Mouse (Mus musculus) Patski (cell line): ENCODE results near the gene Ccn1. TPM values are rescaled to one million over a fixed set of nuclear protein-coding genes. Genes with fewer than 3 reads are reported as not detected.

Experiments
- ATAC-seq: fragments of 100-300 bp; one replicate; pipeline ENCODE4 v1.8.0; 2021
- CTCF ChIA-PET: fragments of 350-600 bp; sonication (Branson Sonifier 250); formaldehyde crosslinking; loops from one replicate; lab custom pipeline; 2022; ENCODE audit warnings: inconsistent platforms; lab: Charles Lee
- POLR2A ChIA-PET: fragments of 350-600 bp; sonication (Branson Sonifier 250); formaldehyde crosslinking; loops from one replicate; lab custom pipeline; 2022; ENCODE audit warnings: antibody characterized with exemption, inconsistent platforms; lab: Charles Lee
- DNase-seq: peaks from one replicate; pipeline ENCODE4 v3.0.0-alpha.2; 2011; ENCODE audit warnings: low read depth, low spot score
- H3K27me3 ChIP-seq: fragments of 371-371 bp; one replicate; pipeline ENCODE4 v1.5.1; 2021
- CTCF ChIP-seq: fragments of 100-300 bp; IDR thresholded peaks from one replicate; pipeline ENCODE4 v1.5.1; 2021
- in situ Hi-C: fragments of 300-500 bp; cut with MboI; formaldehyde crosslinking; loops from 3 replicates; pipeline ENCODE4 v1.11.1; 2018; ENCODE audit warnings: low pct_unique_long_range_greater_than_20kb, mixed read lengths
- polyA plus RNA-seq: library from polyadenylated mRNA; unstranded; gene quantifications from one replicate; pipeline ENCODE4 v1.2.3, GENCODE M21; 2021

Gene Ccn1
- polyA plus RNA-seq, 1 experiment from 2014 or later = 1,216 TPM

DNA sequence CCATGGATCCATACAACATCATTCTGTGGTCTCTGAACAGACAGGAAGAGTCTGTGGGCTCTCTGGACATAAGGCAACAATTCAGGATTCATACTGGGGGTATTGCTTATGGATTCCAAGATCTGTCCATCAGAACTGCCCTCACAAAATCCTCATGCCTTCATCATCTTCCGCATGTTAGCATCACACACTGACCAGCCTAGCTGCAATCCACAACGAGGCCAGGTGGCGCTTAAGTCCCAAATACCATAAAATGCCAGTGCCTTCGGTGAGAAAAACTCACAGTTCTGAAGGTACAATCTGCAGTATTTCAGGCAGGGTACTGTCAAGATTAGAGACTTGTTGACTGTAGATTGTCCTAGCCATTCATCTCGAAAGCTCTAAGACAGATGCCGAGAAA is 4.3 kb downstream of the Ccn1 start:
- ChIA-PET POLR2A (interaction anchor here (1.2 to 4.8 kb wide), 4 partner anchors 10 to 242 kb away, joined by 3 to 29 read pairs (median 8); no protein-coding TSS in a partner anchor), CTCF (interaction anchor here (1.0 to 2.0 kb wide), 7 partner anchors 22 to 84 kb away, joined by 3 to 8 read pairs (median 3); no protein-coding TSS in a partner anchor)
- DNase-seq = no peak
- no peak for TF ChIP-seq CTCF
- ATAC-seq = peak; percentile 9
- in situ Hi-C loops = loop anchor here (5.0 kb wide), 1 partner anchor 53 kb away; no protein-coding TSS in a partner anchor
- no peaks in the 10 kb centered on the region for H3K27me3 ChIP-seq

DNA sequence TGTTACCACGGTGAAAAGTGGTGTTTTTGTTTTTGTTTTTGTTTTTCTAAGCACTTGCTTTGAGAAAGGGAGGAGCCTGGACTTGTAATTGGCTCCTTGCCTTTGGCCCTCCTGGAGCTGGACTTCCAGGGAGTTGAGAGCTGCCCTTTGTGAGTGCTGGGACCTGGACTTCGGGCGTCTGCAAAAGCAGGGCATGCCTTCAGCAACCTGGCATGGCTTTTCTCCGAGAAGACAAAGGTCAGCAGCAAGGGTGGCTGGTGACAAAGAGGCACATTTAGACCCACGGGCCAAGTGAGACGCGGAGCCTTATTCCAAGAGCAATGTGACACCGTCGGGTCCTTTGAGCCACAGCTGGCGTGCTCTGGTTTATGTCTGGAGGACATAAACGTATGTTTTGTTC is 6.9 kb downstream of the Ccn1 start:
- H3K27me3 ChIP-seq = no peaks in the 10 kb centered on the region
- in situ Hi-C loops = no loop called here
- TF ChIP-seq CTCF = no peak
- ChIA-PET CTCF (interaction anchor here (1.1 to 3.4 kb wide), 5 partner anchors 9 to 267 kb away, joined by 3 to 14 read pairs (median 3); no protein-coding TSS in a partner anchor), POLR2A (interaction anchor here (1.0 to 4.8 kb wide), 2 partner anchors 8 kb away, joined by 3 to 29 read pairs; no protein-coding TSS in a partner anchor)
- ATAC-seq (no peak), DNase-seq (no peak)

- ChIA-PET POLR2A (interaction anchor here (1.0 kb wide), 1 partner anchor 9 kb away, joined by 3 read pairs; no protein-coding TSS in a partner anchor), CTCF (interaction anchor here (1.2 to 3.4 kb wide), 4 partner anchors 8 to 268 kb away, joined by 3 to 14 read pairs (median 4); no protein-coding TSS in a partner anchor)
- in situ Hi-C loops = no loop called here
- no peak for TF ChIP-seq CTCF
- ATAC-seq (no peak), DNase-seq (no peak)
- H3K27me3 ChIP-seq = no peaks in the 10 kb centered on the region
Measured at GRCm38 (mm10) chr3:145641878-145642277, 7.9 kb downstream of the Ccn1 start.

DNA sequence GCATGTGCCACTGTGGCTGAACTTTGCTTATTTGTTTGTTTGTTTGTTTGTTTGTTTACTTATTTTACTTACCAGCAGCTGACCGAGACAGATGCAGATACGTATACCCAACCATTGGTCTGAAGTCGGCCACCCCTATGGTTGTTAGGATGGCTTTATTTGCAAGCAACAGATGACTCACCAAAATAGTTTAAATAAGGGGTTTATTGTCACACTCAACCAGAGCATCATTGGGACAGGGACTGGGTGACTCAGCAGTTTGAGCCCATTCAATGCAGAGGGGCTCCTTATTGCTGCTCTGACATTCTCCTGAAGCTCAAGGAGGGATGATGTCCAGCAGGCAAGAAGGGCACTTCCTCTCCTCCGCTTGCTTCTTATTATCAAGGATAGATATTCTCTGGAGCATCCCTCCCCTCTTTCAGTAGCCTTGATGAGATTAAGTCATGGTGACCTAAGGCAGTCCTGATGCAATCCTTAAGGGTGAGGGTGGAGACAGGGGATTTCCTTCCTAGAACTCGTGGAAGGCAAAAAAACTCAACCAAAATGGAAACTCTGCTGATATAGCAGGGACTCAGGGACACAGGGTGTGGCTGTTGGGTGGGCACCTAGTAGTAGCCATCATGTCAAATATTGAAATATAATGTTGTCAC is 8.6 kb downstream of the Ccn1 start:
- CTCF ChIA-PET = interaction anchor here (0.7 kb wide), 1 partner anchor 136 kb away, joined by 3 read pairs; no protein-coding TSS in a partner anchor

DNA sequence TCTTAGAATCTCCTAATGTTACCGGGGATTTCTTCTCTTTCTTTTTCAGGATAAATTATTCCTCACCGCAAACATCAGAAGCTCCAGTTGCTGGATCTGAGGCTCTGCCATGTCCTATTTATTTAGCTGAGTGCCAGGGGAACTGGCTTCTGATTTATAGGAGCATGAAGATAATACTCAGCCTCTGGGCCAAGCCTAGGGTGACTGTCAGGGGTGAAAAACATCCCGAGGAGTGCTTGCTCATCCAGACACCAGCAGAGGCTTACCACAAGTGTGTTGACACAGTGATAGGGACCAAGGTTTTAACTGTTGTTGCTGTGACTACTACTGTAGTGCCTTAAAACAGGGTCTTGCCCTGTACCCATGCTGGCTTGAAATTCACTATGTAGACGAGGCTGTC is 9.2 kb downstream of the Ccn1 start:
- TF ChIP-seq CTCF = no peak
- ATAC-seq = no peak
- in situ Hi-C loops = no loop called here
- POLR2A ChIA-PET = interaction anchor here (0.9 to 1.6 kb wide), 2 partner anchors 9 to 36 kb away, joined by 3 read pairs; partner anchors contain the start of gene Ccn1
- CTCF ChIA-PET = interaction anchor here (0.7 to 1.8 kb wide), 2 partner anchors 37 to 136 kb away, joined by 3 to 5 read pairs; no protein-coding TSS in a partner anchor
- no peaks in the 10 kb centered on the region for H3K27me3 ChIP-seq
- DNase-seq = no peak

More for the DNA sequence above, 8.6 kb downstream of the Ccn1 start:
- in situ Hi-C loops = no loop called here
- no peaks in the 10 kb centered on the region for H3K27me3 ChIP-seq
- POLR2A ChIA-PET = interaction anchor here (0.9 to 1.6 kb wide), 2 partner anchors 8 to 37 kb away, joined by 3 read pairs; partner anchors contain the start of gene Ccn1
- ATAC-seq (no peak), DNase-seq (no peak)
- no peak for TF ChIP-seq CTCF

DNA sequence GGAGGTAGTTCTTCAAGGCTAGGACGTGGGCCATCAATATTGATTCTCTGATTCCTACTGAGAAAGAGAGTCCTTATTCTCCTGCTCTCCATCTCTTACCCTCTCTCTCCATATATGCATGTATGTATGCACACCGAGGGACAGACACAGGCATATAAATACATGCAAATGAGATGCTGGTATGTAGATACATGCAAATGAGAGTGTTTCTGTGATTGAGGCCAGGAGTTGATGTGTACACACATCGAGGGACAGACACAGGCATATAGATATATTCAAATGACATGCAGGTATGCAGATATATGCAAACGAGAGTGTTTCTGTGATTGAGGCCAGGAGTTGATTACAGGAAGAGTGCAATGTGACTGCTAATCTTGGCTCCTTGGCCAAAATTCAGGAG is 9.6 kb downstream of the Ccn1 start:
- ChIA-PET CTCF (interaction anchor here (0.7 to 1.8 kb wide), 3 partner anchors 37 to 135 kb away, joined by 3 to 5 read pairs (median 4); no protein-coding TSS in a partner anchor), POLR2A (interaction anchor here (1.0 to 1.6 kb wide), 2 partner anchors 9 to 36 kb away, joined by 3 read pairs; no protein-coding TSS in a partner anchor)
- ATAC-seq (no peak), DNase-seq (no peak)
- no peak for TF ChIP-seq CTCF
- in situ Hi-C loops = no loop called here
- no peaks in the 10 kb centered on the region for H3K27me3 ChIP-seq

GRCm38 (mm10) chr3:145634002-145634710 is 15.6 kb downstream of the Ccn1 start:
- no peak for DNase-seq
- ChIA-PET POLR2A (interaction anchor here (1.6 to 4.7 kb wide), 3 partner anchors 11 to 18 kb away, joined by 9 to 29 read pairs (median 21); partner anchors contain the start of gene Ccn1), CTCF (interaction anchor here (1.2 to 3.3 kb wide), 2 partner anchors 9 to 95 kb away, joined by 3 to 14 read pairs; no protein-coding TSS in a partner anchor)
- TF ChIP-seq CTCF = no peak
- in situ Hi-C loops = no loop called here
- H3K27me3 ChIP-seq = no peaks in the 10 kb centered on the region
- ATAC-seq = no peak

DNA sequence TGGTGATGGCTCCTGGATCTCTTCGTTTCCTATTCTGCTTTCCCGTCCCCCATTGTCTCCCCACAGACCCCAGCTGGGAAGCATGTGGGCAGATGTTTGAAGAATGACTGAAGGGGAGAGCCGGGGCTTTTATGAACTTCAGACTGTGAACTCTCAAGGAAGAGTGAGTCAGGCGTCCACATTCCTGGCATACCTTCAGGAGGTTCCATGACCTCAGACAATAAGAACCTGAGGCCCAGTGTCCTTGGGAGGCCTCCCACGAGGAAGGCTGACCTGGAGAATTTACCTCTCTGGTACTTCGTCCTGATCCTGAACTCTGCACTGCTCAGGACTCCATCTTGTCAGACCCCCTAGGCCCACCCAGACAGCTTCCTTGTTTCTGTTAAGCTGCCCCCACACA is 16.9 kb downstream of the Ccn1 start:
- DNase-seq = peak; percentile 93
- no peaks in the 10 kb centered on the region for H3K27me3 ChIP-seq
- TF ChIP-seq CTCF = no peak
- peak; percentile 97 for ATAC-seq
- ChIA-PET POLR2A (interaction anchor here (1.6 to 4.7 kb wide), 3 partner anchors 12 to 19 kb away, joined by 9 to 29 read pairs (median 21); partner anchors contain the start of gene Ccn1), CTCF (interaction anchor here (1.2 to 3.3 kb wide), 3 partner anchors 11 to 97 kb away, joined by 3 to 14 read pairs (median 3); no protein-coding TSS in a partner anchor)
- in situ Hi-C loops = no loop called here

GRCm38 (mm10) chr3:145628643-145629042 is 21.1 kb downstream of the Ccn1 start:
- ChIA-PET POLR2A (interaction anchor here (1.3 kb wide), 1 partner anchor 22 kb away, joined by 3 read pairs; no protein-coding TSS in a partner anchor), CTCF (interaction anchor here (0.9 to 1.9 kb wide), 8 partner anchors 8 to 43 kb away, joined by 3 to 12 read pairs (median 4); no protein-coding TSS in a partner anchor)
- ATAC-seq (no peak), DNase-seq (no peak)
- H3K27me3 ChIP-seq = no peaks in the 10 kb centered on the region
- in situ Hi-C loops = no loop called here
- no peak for TF ChIP-seq CTCF
